Mouse (Mus musculus): ENCODE data around the gene Gm28048. TPM values are rescaled to one million over a fixed set of nuclear protein-coding genes. Genes with fewer than 3 reads are reported as not detected.

Gm28048 gene
- polyA plus RNA-seq, 1 experiment from 2014 or later = 3.2 TPM

- Histone ChIP-seq H3K36me3 (replicated peaks; ENCODE audit: control insufficient read depth, insufficient read depth) (peaks cover 17% of the 10 kb centered on the region), H3K4me3 (replicated peaks; ENCODE audit: low read length) (no peak overlapping the region), H3K9me3 (ENCODE audit: control insufficient read depth, low read length) (peaks cover 3% of the 10 kb centered on the region), H3K4me1 (replicated peaks; ENCODE audit: control insufficient read depth, insufficient read depth, low read length) (peaks cover 47% of the 10 kb centered on the region), H3K27me3 (ENCODE audit: control insufficient read depth, insufficient read depth, low read length) (no peaks in the 10 kb centered on the region), H3K9ac (no peak overlapping the region), H3K4me2 (replicated peaks) (no peak overlapping the region), H3K27ac (no peak overlapping the region)
- WGBS = 96% methylated on average over 1 of the region's 1 CpGs
- no peak for ATAC-seq (ENCODE audit: low FRiP score)
- DNase-seq (ENCODE audit: low spot score) = no peak
Measured at GRCm38 (mm10) chr11:22979221-22979620, 2.7 kb downstream of the Gm28048 start.

- no peak for ATAC-seq (ENCODE audit: low FRiP score)
- H3K4me1 ChIP-seq (replicated peaks; ENCODE audit: control insufficient read depth, insufficient read depth, low read length) = peaks cover 51% of the 10 kb centered on the region
- H3K27ac ChIP-seq = no peak overlapping the region
- DNase-seq (ENCODE audit: low spot score) = peak; percentile 27
- H3K4me3 ChIP-seq (replicated peaks; ENCODE audit: low read length) = no peak overlapping the region
- H3K9me3 ChIP-seq (ENCODE audit: control insufficient read depth, low read length) = peaks cover 8% of the 10 kb centered on the region
- no peaks in the 10 kb centered on the region for H3K27me3 ChIP-seq (ENCODE audit: control insufficient read depth, insufficient read depth, low read length)
- peaks cover 23% of the 10 kb centered on the region for H3K36me3 ChIP-seq (replicated peaks; ENCODE audit: control insufficient read depth, insufficient read depth)
- WGBS = 45% methylated on average over 1 of the region's 1 CpGs
- H3K4me2 ChIP-seq (replicated peaks) = no peak overlapping the region
- H3K9ac ChIP-seq = no peak overlapping the region
Measured at GRCm38 (mm10) chr11:22978711-22979110, 3.2 kb downstream of the Gm28048 start.

- H3K4me1 ChIP-seq (replicated peaks; ENCODE audit: control insufficient read depth, insufficient read depth, low read length) = peaks cover 51% of the 10 kb centered on the region
- WGBS = 96% methylated on average over 3 of the region's 3 CpGs
- H3K36me3 ChIP-seq (replicated peaks; ENCODE audit: control insufficient read depth, insufficient read depth) = peaks cover 28% of the 10 kb centered on the region
- no peak overlapping the region for H3K9ac ChIP-seq
- H3K4me2 ChIP-seq (replicated peaks) = no peak overlapping the region
- H3K27me3 ChIP-seq (ENCODE audit: control insufficient read depth, insufficient read depth, low read length) = no peaks in the 10 kb centered on the region
- H3K9me3 ChIP-seq (ENCODE audit: control insufficient read depth, low read length) = peaks cover 13% of the 10 kb centered on the region
- DNase-seq (ENCODE audit: low spot score) (no peak), ATAC-seq (ENCODE audit: low FRiP score) (no peak)
- no peak overlapping the region for H3K27ac ChIP-seq
- H3K4me3 ChIP-seq (replicated peaks; ENCODE audit: low read length) = no peak overlapping the region
Measured at GRCm38 (mm10) chr11:22978215-22978614, 3.7 kb downstream of the Gm28048 start.

GRCm38 (mm10) chr11:22973599-22973998, 8.3 kb downstream of the Gm28048 start:
- Histone ChIP-seq H3K27me3 (ENCODE audit: control insufficient read depth, insufficient read depth, low read length) (no peaks in the 10 kb centered on the region), H3K9me3 (ENCODE audit: control insufficient read depth, low read length) (peaks cover 44% of the 10 kb centered on the region), H3K27ac (peak overlapping the region; percentile 58; the same call in 1 of the 2 replicates), H3K4me1 (replicated peaks; ENCODE audit: control insufficient read depth, insufficient read depth, low read length) (peaks cover 35% of the 10 kb centered on the region), H3K4me2 (replicated peaks) (peak overlapping the region; percentile 66), H3K9ac (peak overlapping the region; percentile 55), H3K36me3 (replicated peaks; ENCODE audit: control insufficient read depth, insufficient read depth) (peaks cover 28% of the 10 kb centered on the region), H3K4me3 (replicated peaks; ENCODE audit: low read length) (peak overlapping the region; percentile 53)
- DNase-seq (ENCODE audit: low spot score) (no peak), ATAC-seq (ENCODE audit: low FRiP score) (no peak)
- WGBS = 43% methylated on average over 14 of the region's 14 CpGs

- DNase-seq (ENCODE audit: low spot score) (peak; percentile 75), ATAC-seq (ENCODE audit: low FRiP score) (peak; percentile 69)
- 48% methylated on average over 43 of the region's 46 CpGs for WGBS
- peaks cover 44% of the 10 kb centered on the region for H3K9me3 ChIP-seq (ENCODE audit: control insufficient read depth, low read length)
- peaks cover 24% of the 10 kb centered on the region for H3K36me3 ChIP-seq (replicated peaks; ENCODE audit: control insufficient read depth, insufficient read depth)
- H3K27ac ChIP-seq = peak overlapping the region; percentile 82
- H3K9ac ChIP-seq = peak overlapping the region; percentile 72
- no peaks in the 10 kb centered on the region for H3K27me3 ChIP-seq (ENCODE audit: control insufficient read depth, insufficient read depth, low read length)
- H3K4me1 ChIP-seq (replicated peaks; ENCODE audit: control insufficient read depth, insufficient read depth, low read length) = peaks cover 30% of the 10 kb centered on the region
- H3K4me3 ChIP-seq (replicated peaks; ENCODE audit: low read length) = peak overlapping the region; percentile 53
- H3K4me2 ChIP-seq (replicated peaks) = peak overlapping the region; percentile 66
Measured at GRCm38 (mm10) chr11:22972746-22973526, 9.0 kb downstream of the Gm28048 start.

GRCm38 (mm10) chr11:22971835-22972709, 9.8 kb downstream of the Gm28048 start, which contains the start of gene Zrsr1:
Gene Zrsr1 (plus strand): TSS chr11:22972005.
- Histone ChIP-seq H3K27me3 (ENCODE audit: control insufficient read depth, insufficient read depth, low read length) (no peaks in the 10 kb centered on the region), H3K9ac (peak within 1 kb of the TSS; percentile 72), H3K4me3 (replicated peaks; ENCODE audit: low read length) (peak within 1 kb of the TSS; percentile 53), H3K36me3 (replicated peaks; ENCODE audit: control insufficient read depth, insufficient read depth) (peaks cover 15% of the 10 kb centered on the region), H3K4me1 (replicated peaks; ENCODE audit: control insufficient read depth, insufficient read depth, low read length) (peaks cover 29% of the 10 kb centered on the region), H3K27ac (peak within 1 kb of the TSS; percentile 82), H3K9me3 (ENCODE audit: control insufficient read depth, low read length) (peaks cover 53% of the 10 kb centered on the region), H3K4me2 (replicated peaks) (peak within 1 kb of the TSS; percentile 62)
- ATAC-seq (ENCODE audit: low FRiP score) (peak; percentile 84), DNase-seq (ENCODE audit: low spot score) (peak; percentile 76)
- WGBS = 48% methylated on average over 56 of the region's 56 CpGs

- no peak for ATAC-seq (ENCODE audit: low FRiP score)
- no peak for DNase-seq (ENCODE audit: low spot score)
- Histone ChIP-seq H3K4me2 (replicated peaks) (no peak overlapping the region), H3K4me1 (replicated peaks; ENCODE audit: control insufficient read depth, insufficient read depth, low read length) (peaks cover 15% of the 10 kb centered on the region), H3K9me3 (ENCODE audit: control insufficient read depth, low read length) (peaks cover 53% of the 10 kb centered on the region), H3K27me3 (ENCODE audit: control insufficient read depth, insufficient read depth, low read length) (no peaks in the 10 kb centered on the region), H3K27ac (no peak overlapping the region), H3K4me3 (replicated peaks; ENCODE audit: low read length) (no peak overlapping the region), H3K9ac (no peak overlapping the region), H3K36me3 (replicated peaks; ENCODE audit: control insufficient read depth, insufficient read depth) (peaks cover 11% of the 10 kb centered on the region)
- WGBS = 100% methylated on average over 1 of the region's 1 CpGs
Measured at GRCm38 (mm10) chr11:22970546-22970945, 11.3 kb downstream of the Gm28048 start.

- H3K4me3 ChIP-seq (replicated peaks; ENCODE audit: low read length) = no peak overlapping the region
- H3K4me1 ChIP-seq (replicated peaks; ENCODE audit: control insufficient read depth, insufficient read depth, low read length) = peaks cover 7% of the 10 kb centered on the region
- peaks cover 53% of the 10 kb centered on the region for H3K9me3 ChIP-seq (ENCODE audit: control insufficient read depth, low read length)
- no peak overlapping the region for H3K27ac ChIP-seq
- no peak overlapping the region for H3K4me2 ChIP-seq (replicated peaks)
- ATAC-seq (ENCODE audit: low FRiP score) (no peak), DNase-seq (ENCODE audit: low spot score) (peak; percentile 57)
- 72% methylated on average over 6 of the region's 6 CpGs for WGBS
- no peaks in the 10 kb centered on the region for H3K27me3 ChIP-seq (ENCODE audit: control insufficient read depth, insufficient read depth, low read length)
- H3K9ac ChIP-seq = no peak overlapping the region
- peaks cover 11% of the 10 kb centered on the region for H3K36me3 ChIP-seq (replicated peaks; ENCODE audit: control insufficient read depth, insufficient read depth)
Measured at GRCm38 (mm10) chr11:22969486-22969885, 12.4 kb downstream of the Gm28048 start.

- ATAC-seq (ENCODE audit: low FRiP score) = no peak
- 86% methylated on average over 4 of the region's 4 CpGs for WGBS
- DNase-seq (ENCODE audit: low spot score) = no peak
Measured at GRCm38 (mm10) chr11:22965503-22965902, 16.4 kb downstream of the Gm28048 start.

More at GRCm38 (mm10) chr11:22965503-22965902, 16.4 kb downstream of the Gm28048 start:
- H3K27me3 ChIP-seq (ENCODE audit: control insufficient read depth, insufficient read depth, low read length) = no peaks in the 10 kb centered on the region
- no peak overlapping the region for H3K27ac ChIP-seq
- no peak overlapping the region for H3K4me2 ChIP-seq (replicated peaks)
- H3K4me1 ChIP-seq (replicated peaks; ENCODE audit: control insufficient read depth, insufficient read depth, low read length) = no peaks in the 10 kb centered on the region
- H3K36me3 ChIP-seq (replicated peaks; ENCODE audit: control insufficient read depth, insufficient read depth) = no peaks in the 10 kb centered on the region
- H3K4me3 ChIP-seq (replicated peaks; ENCODE audit: low read length) = no peak overlapping the region
- 0 out of 2 replicates have a peak, but pooled peaks cover 15% of the 10 kb centered on the region for H3K9me3 ChIP-seq (ENCODE audit: control insufficient read depth, low read length)
- H3K9ac ChIP-seq = no peak overlapping the region
